ENCODE assay signal across 23 mouse cellular contexts in genomic region chr15:99253772-99254171, GRCm38 (mm10). TPM values are rescaled to one million over a fixed set of nuclear protein-coding genes. Genes with fewer than 3 reads are reported as not detected.
DNase-seq lines count a peak whose midpoint lies in the region; ATAC-seq and TF ChIP-seq lines count a peak whose summit lies in the region.
"Had no signal": no experiment of that assay in that cellular context is flagged by ENCODE, and none has a peak within 500 bp of the region (broad histone marks: within the 10 kb centered on the region; RNA-seq: fewer than 3 reads in every experiment).

No protein-coding gene starts in this region.

- H3K9me3 ChIP-seq in heart, embryonic 15.5 days (replicated peaks) = no peaks in the 10 kb centered on the region
- no peaks in the 10 kb centered on the region for H3K9me3 ChIP-seq in kidney, postnatal 0 days (replicated peaks; ENCODE audit: low read length)
- H3K9me3 ChIP-seq in E14TG2a.4 (ENCODE audit: low read length) = no peaks in the 10 kb centered on the region
- H3K9me3 ChIP-seq in ES-Bruce4 (replicated peaks; ENCODE audit: control insufficient read depth, insufficient read depth, low read length, poor library complexity, severe bottlenecking) = no peaks in the 10 kb centered on the region
- H3K9me3 ChIP-seq: embryonic facial prominence, embryonic 10.5 days; forebrain, embryonic 15.5 days; hindbrain, embryonic 13.5 days; limb, embryonic 13.5 days; liver, embryonic 15.5 days; midbrain, embryonic 12.5 days had no signal

- H3K36me3 ChIP-seq in heart, embryonic 15.5 days = no peaks in the 10 kb centered on the region
- 0 out of 2 replicates have a peak, but pooled peaks cover 9% of the 10 kb centered on the region for H3K36me3 ChIP-seq in kidney, postnatal 0 days (ENCODE audit: insufficient read depth, low read length)
- H3K36me3 ChIP-seq in E14TG2a.4 (ENCODE audit: insufficient read depth, low read length) = peaks cover 20% of the 10 kb centered on the region
- no peaks in the 10 kb centered on the region for H3K36me3 ChIP-seq in ES-Bruce4 (ENCODE audit: control insufficient read depth, insufficient read depth, low read length, poor library complexity, severe bottlenecking)
- H3K36me3 ChIP-seq: forebrain, embryonic 15.5 days; liver, embryonic 15.5 days had no signal

- no peak for DNase-seq in heart, postnatal 4 days
- no peak for DNase-seq in kidney, postnatal 0 days (ENCODE audit: low spot score)
- DNase-seq in kidney, postnatal 4 days = no peak
- DNase-seq in yolk sac, embryonic 10.5 days (ENCODE audit: low spot score) = no peak
- DNase-seq: adrenal gland, postnatal 36 days; cerebellum, adult 11 months; cerebellum, postnatal 10 days; gastrocnemius, postnatal 25 days; kidney, adult 18-20 months; kidney, postnatal 25 days; layer of hippocampus, adult 9-11 months had no signal

- H3K4me2 ChIP-seq in heart, embryonic 15.5 days = no peak overlapping the region
- no peak overlapping the region for H3K4me2 ChIP-seq in kidney, postnatal 0 days (ENCODE audit: low read length)
- H3K4me2 ChIP-seq: forebrain, embryonic 15.5 days had no signal

- no peaks in the 10 kb centered on the region for H3K27me3 ChIP-seq in heart, embryonic 15.5 days
- no peaks in the 10 kb centered on the region for H3K27me3 ChIP-seq in kidney, postnatal 0 days (ENCODE audit: insufficient read depth, low read length)
- no peaks in the 10 kb centered on the region for H3K27me3 ChIP-seq in E14TG2a.4 (ENCODE audit: insufficient read depth, low read length)
- no peaks in the 10 kb centered on the region for H3K27me3 ChIP-seq in ES-Bruce4 (ENCODE audit: control insufficient read depth, insufficient read depth, low read length, poor library complexity, severe bottlenecking)
- H3K27me3 ChIP-seq: forebrain, embryonic 15.5 days; hindbrain, embryonic 13.5 days; limb, embryonic 13.5 days; liver, embryonic 15.5 days had no signal

- 87% methylated on average over 6 of the region's 6 CpGs for WGBS in heart, embryonic 15.5 days
- WGBS in kidney, postnatal 0 days = 64% methylated on average over 6 of the region's 6 CpGs

- TF ChIP-seq POLR2A in ES-Bruce4 (IDR thresholded peaks at IDR 0.05; ENCODE audit: insufficient read depth, low read length) = no peak

- TF ChIP-seq CTCF in kidney, postnatal 0 days (IDR thresholded peaks at IDR 0.05; ENCODE audit: low read depth) = no peak
- TF ChIP-seq CTCF in E14TG2a.4 (conservative IDR thresholded peaks at IDR 0.05; ENCODE audit: low read length) (no peak), ES-Bruce4 (IDR thresholded peaks at IDR 0.05; ENCODE audit: low read depth, low read length) (no peak)

- peaks cover 42% of the 10 kb centered on the region for H3K4me1 ChIP-seq in heart, embryonic 15.5 days (replicated peaks)
- H3K4me1 ChIP-seq in kidney, postnatal 0 days (replicated peaks; ENCODE audit: insufficient read depth, low read length) = peaks cover 7% of the 10 kb centered on the region; the same call in 1 of the 2 replicates
- H3K4me1 ChIP-seq in E14TG2a.4 (replicated peaks; ENCODE audit: low read depth, low read length) (peaks cover 82% of the 10 kb centered on the region), ES-Bruce4 (ENCODE audit: control insufficient read depth, insufficient read depth, low read length) (peaks cover 4% of the 10 kb centered on the region)

- H3K9ac ChIP-seq in heart, embryonic 15.5 days = no peak overlapping the region
- H3K9ac ChIP-seq in kidney, postnatal 0 days (ENCODE audit: low read depth, low read length) = no peak overlapping the region
- H3K9ac ChIP-seq in ES-Bruce4 (ENCODE audit: low read depth, poor library complexity, severe bottlenecking) = no peak overlapping the region
- H3K9ac ChIP-seq: forebrain, embryonic 15.5 days; hindbrain, embryonic 13.5 days; limb, embryonic 13.5 days; liver, embryonic 15.5 days; midbrain, embryonic 12.5 days had no signal

- H3K27ac ChIP-seq in heart, embryonic 15.5 days = peak overlapping the region; percentile 99; the same call in 1 of the 2 replicates
- H3K27ac ChIP-seq in kidney, postnatal 0 days = 0 out of 2 replicates have a peak overlapping the region, but pooled peaks have one; percentile 32
- H3K27ac ChIP-seq in ES-Bruce4 (ENCODE audit: insufficient read depth, low read length) = peak overlapping the region; percentile 32
- H3K27ac ChIP-seq: embryonic facial prominence, embryonic 10.5 days; forebrain, embryonic 15.5 days; hindbrain, embryonic 13.5 days; limb, embryonic 13.5 days; liver, embryonic 15.5 days; midbrain, embryonic 12.5 days had no signal

- ATAC-seq in heart, embryonic 15.5 days (replicated peaks; ENCODE audit: insufficient number of reproducible peaks, insufficient read depth, low FRiP score, low read depth) = no peak
- no peak for ATAC-seq in kidney, postnatal 0 days (replicated peaks; ENCODE audit: low FRiP score, low read depth)
- ATAC-seq: forebrain, embryonic 15.5 days; inflammation-experienced regulatory T-cells, adult 6 months had no signal

- no peak for TF ChIP-seq EP300 in ES-Bruce4 (IDR thresholded peaks at IDR 0.05; ENCODE audit: insufficient read depth, low read depth, low read length)

- no peak overlapping the region for H3K4me3 ChIP-seq in heart, embryonic 15.5 days
- no peak overlapping the region for H3K4me3 ChIP-seq in kidney, postnatal 0 days (replicated peaks; ENCODE audit: low read depth, low read length)
- peak overlapping the region; percentile 93 for H3K4me3 ChIP-seq in E14TG2a.4 (replicated peaks; ENCODE audit: low read length)
- no peak overlapping the region for H3K4me3 ChIP-seq in ES-Bruce4 (ENCODE audit: low read depth, low read length)
- H3K4me3 ChIP-seq: embryonic facial prominence, embryonic 10.5 days; forebrain, embryonic 15.5 days; hindbrain, embryonic 13.5 days; limb, embryonic 13.5 days; liver, embryonic 15.5 days; midbrain, embryonic 12.5 days had no signal

RNA-seq across cellular contexts. Expression of gene Mcrs1, which starts 2.0 kb away (rescaled TPM):
- polyA plus RNA-seq in heart, embryonic 15.5 days (2015; fragmentation: Nextera tagmentation; extraction: Ambion mirVana) = 134 and 159 TPM in 2 replicates
- 10 to 100 TPM; 82.4 to 88.4 TPM for total RNA-seq in heart, postnatal 4 days (2021)
- 135 and 138 TPM in 2 replicates for polyA plus RNA-seq in kidney, postnatal 0 days (2015; fragmentation: Nextera tagmentation; extraction: Ambion mirVana)
- 76.2 and 84.9 TPM in 2 replicates for polyA plus RNA-seq in ES-Bruce4 (2011; ENCODE audit: insufficient read depth, insufficient read length, low read depth, missing spikeins)

RNA-seq across cellular contexts. Expression of gene Kcnh3, which starts 29.1 kb away (rescaled TPM):
- 0.44 and 1.1 TPM in 2 replicates for polyA plus RNA-seq in heart, embryonic 15.5 days (2015; fragmentation: Nextera tagmentation; extraction: Ambion mirVana)
- total RNA-seq in heart, postnatal 4 days (2021) = under 1 TPM; 0.41 to 0.54 TPM
- 0.32 and 0.55 TPM in 2 replicates for polyA plus RNA-seq in kidney, postnatal 0 days (2015; fragmentation: Nextera tagmentation; extraction: Ambion mirVana)
- 0.99 and 1.3 TPM in 2 replicates for polyA plus RNA-seq in ES-Bruce4 (2011; ENCODE audit: insufficient read depth, insufficient read length, low read depth, missing spikeins)
- total RNA-seq: gastrocnemius, postnatal 25 days had no signal
- polyA plus RNA-seq: inflammation-experienced regulatory T-cells, adult 6 months had no signal

RNA-seq across cellular contexts. Expression of gene Prpf40b, which starts 41.1 kb away (rescaled TPM):
- 37.2 and 42.1 TPM in 2 replicates for polyA plus RNA-seq in heart, embryonic 15.5 days (2015; fragmentation: Nextera tagmentation; extraction: Ambion mirVana)
- 10 to 100 TPM; 36.5 to 41.4 TPM for total RNA-seq in heart, postnatal 4 days (2021)
- 38.3 and 42.7 TPM in 2 replicates for polyA plus RNA-seq in kidney, postnatal 0 days (2015; fragmentation: Nextera tagmentation; extraction: Ambion mirVana)
- 42.8 and 51.2 TPM in 2 replicates for polyA plus RNA-seq in ES-Bruce4 (2011; ENCODE audit: insufficient read depth, insufficient read length, low read depth, missing spikeins)

RNA-seq across cellular contexts. Expression of gene Fam186b, which starts 41.9 kb away (rescaled TPM):
- polyA plus RNA-seq in heart, embryonic 15.5 days (2015; fragmentation: Nextera tagmentation; extraction: Ambion mirVana) = 0.09 and 0.47 TPM in 2 replicates
- under 1 TPM in 1 of 2 experiments, not detected in 1; 0.17 TPM for total RNA-seq in heart, postnatal 4 days (2021)
- 0.22 and 0.47 TPM in 2 replicates for polyA plus RNA-seq in kidney, postnatal 0 days (2015; fragmentation: Nextera tagmentation; extraction: Ambion mirVana)
- polyA plus RNA-seq in ES-Bruce4 (2011; ENCODE audit: insufficient read depth, insufficient read length, low read depth, missing spikeins) = not detected in 2 replicates
- total RNA-seq: gastrocnemius, postnatal 25 days; neutrophil, adult 5-6 weeks had no signal
- polyA plus RNA-seq: C2C12; liver, embryonic 15.5 days had no signal

Comparison
In these comparisons a context has a peak if more than half of its experiments do, and no peak if none do; other contexts are left out.
1. H3K27ac ChIP-seq: peak in every context shown above with its lines; median percentile 99 in heart, embryonic 15.5 days; 32 in kidney, postnatal 0 days; 32 in ES-Bruce4.